Comparison of ENCODE assay signal across 8 mouse cellular contexts in genomic region chr12:75818453-75819434, GRCm38 (mm10). TPM values are rescaled to one million over a fixed set of nuclear protein-coding genes. Genes with fewer than 3 reads are reported as not detected.
A peak's percentile ranks its signal among the peaks of the same experiment; 100 is the strongest.
DNase-seq lines count a peak whose midpoint lies in the region; ATAC-seq and TF ChIP-seq lines count a peak whose summit lies in the region.

No protein-coding gene starts in this region.

- no peaks in the 10 kb centered on the region for H3K36me3 ChIP-seq in CH12.LX (replicated peaks in 1 of 2; ENCODE audit: control insufficient read depth in 1 of 2, insufficient read depth in 1 of 2, low read length in 1 of 2)
- H3K36me3 ChIP-seq in forebrain, embryonic 11.5 days (ENCODE audit: control insufficient read depth, insufficient read depth, low read length): no peaks in the 10 kb centered on the region
- no peaks in the 10 kb centered on the region for H3K36me3 ChIP-seq in heart, embryonic 16.5 days (ENCODE audit: control insufficient read depth, insufficient read depth)
- H3K36me3 ChIP-seq in liver, postnatal 0 days (replicated peaks; ENCODE audit: insufficient read depth, low read length): no peaks in the 10 kb centered on the region
- no peaks in the 10 kb centered on the region for H3K36me3 ChIP-seq in neural tube, embryonic 13.5 days

- no peak for TF ChIP-seq CTCF in CH12.LX (conservative IDR thresholded peaks at IDR 0.05 in 1 of 2, IDR thresholded peaks at IDR 0.05 in 1 of 2; ENCODE audit: low read depth in 2 of 2, low read length in 2 of 2)
- TF ChIP-seq CTCF in liver, postnatal 0 days (IDR thresholded peaks at IDR 0.05; ENCODE audit: low read depth): peak; percentile 14; the same call in 1 of the 2 replicates

- H3K4me3 ChIP-seq in CH12.LX (replicated peaks in 1 of 3; ENCODE audit: low read depth in 2 of 3, low read length in 2 of 3, poor library complexity in 1 of 3): peak overlapping the region; percentile 34 to 76 (median 66)
- peak overlapping the region; percentile 91 for H3K4me3 ChIP-seq in forebrain, embryonic 11.5 days (ENCODE audit: low read depth, low read length)
- peak overlapping the region; percentile 79 for H3K4me3 ChIP-seq in heart, embryonic 16.5 days (ENCODE audit: low read length)
- H3K4me3 ChIP-seq in liver, postnatal 0 days (ENCODE audit: low read depth, low read length): peak overlapping the region; percentile 69
- peak overlapping the region; percentile 94 for H3K4me3 ChIP-seq in neural tube, embryonic 13.5 days

- dilution Hi-C loops in CH12.LX (cut with MboI; ENCODE audit: extremely low pct_ligation_motif_present, extremely low pct_unique_long_range_greater_than_20kb, low sequenced_read_pairs): no loop called here

- H3K4me2 ChIP-seq in CH12.LX (ENCODE audit: insufficient read depth, low read depth, poor library complexity, severe bottlenecking): peak overlapping the region; percentile 79
- H3K4me2 ChIP-seq in forebrain, embryonic 11.5 days (ENCODE audit: low read depth, low read length, severe bottlenecking): peak overlapping the region; percentile 74
- H3K4me2 ChIP-seq in heart, embryonic 16.5 days (ENCODE audit: low read depth, low read length): peak overlapping the region; percentile 84
- peak overlapping the region; percentile 72 for H3K4me2 ChIP-seq in liver, postnatal 0 days (ENCODE audit: low read depth, low read length)
- H3K4me2 ChIP-seq in neural tube, embryonic 13.5 days: peak overlapping the region; percentile 87

- no peak for TF ChIP-seq RAD21 in CH12.LX (IDR thresholded peaks at IDR 0.05; ENCODE audit: low read depth, low read length)

- no peak for TF ChIP-seq EP300 in CH12.LX (IDR thresholded peaks at IDR 0.05; ENCODE audit: low read length)
- no peak for TF ChIP-seq EP300 in liver, postnatal 0 days (IDR thresholded peaks at IDR 0.05; ENCODE audit: low read depth)

- peaks cover 0 to 9% of the 10 kb centered on the region in 2 experiments; a peak in 2 of 4 replicates for H3K4me1 ChIP-seq in CH12.LX (ENCODE audit: control insufficient read depth in 1 of 2, insufficient read depth in 2 of 2)
- peaks cover 15% of the 10 kb centered on the region for H3K4me1 ChIP-seq in forebrain, embryonic 11.5 days (replicated peaks; ENCODE audit: control insufficient read depth, insufficient read depth, low read length)
- peaks cover 22% of the 10 kb centered on the region for H3K4me1 ChIP-seq in heart, embryonic 16.5 days (ENCODE audit: control insufficient read depth, insufficient read depth, low read length)
- peaks cover 9% of the 10 kb centered on the region for H3K4me1 ChIP-seq in liver, postnatal 0 days (ENCODE audit: insufficient read depth)
- H3K4me1 ChIP-seq in neural tube, embryonic 13.5 days (replicated peaks): peaks cover 39% of the 10 kb centered on the region

- H3K27ac ChIP-seq in CH12.LX (ENCODE audit: insufficient read depth, low read depth): no peak overlapping the region
- H3K27ac ChIP-seq in forebrain, embryonic 11.5 days (ENCODE audit: low read depth, low read length): peak overlapping the region; percentile 81
- H3K27ac ChIP-seq in heart, embryonic 16.5 days (ENCODE audit: low read length): peak overlapping the region; percentile 82
- H3K27ac ChIP-seq in liver, postnatal 0 days (ENCODE audit: low read depth): peak overlapping the region; percentile 74
- peak overlapping the region; percentile 68 for H3K27ac ChIP-seq in neural tube, embryonic 13.5 days (replicated peaks)

- H3K79me2 ChIP-seq in CH12.LX (replicated peaks; ENCODE audit: control insufficient read depth, extremely low read depth, insufficient read depth, poor library complexity, severe bottlenecking): no peaks in the 10 kb centered on the region

- peaks cover 17% of the 10 kb centered on the region for H3K27me3 ChIP-seq in CH12.LX (replicated peaks)
- H3K27me3 ChIP-seq in forebrain, embryonic 11.5 days (ENCODE audit: control insufficient read depth, insufficient read depth, low read length): no peaks in the 10 kb centered on the region
- H3K27me3 ChIP-seq in heart, embryonic 16.5 days (ENCODE audit: control insufficient read depth, insufficient read depth, low read length): no peaks in the 10 kb centered on the region
- H3K27me3 ChIP-seq in liver, postnatal 0 days (ENCODE audit: insufficient read depth, low read length): peaks cover 14% of the 10 kb centered on the region
- H3K27me3 ChIP-seq in neural tube, embryonic 13.5 days: peaks cover 19% of the 10 kb centered on the region

- in situ Hi-C loops in CH12.LX (cut with MboI; ENCODE audit: low pct_ligation_motif_present, low pct_unique_long_range_greater_than_20kb, low sequenced_read_pairs): no loop called here

- WGBS in forebrain, embryonic 11.5 days: under 1% methylated on average over 85 of the region's 93 CpGs
- WGBS in heart, embryonic 16.5 days: under 1% methylated on average over 90 of the region's 93 CpGs
- WGBS in liver, postnatal 0 days (ENCODE audit: insufficient replicate concordance): 1% methylated on average over 75 of the region's 93 CpGs
- WGBS in neural tube, embryonic 13.5 days: under 1% methylated on average over 90 of the region's 93 CpGs

- no peak for DNase-seq in CH12.LX (ENCODE audit: extremely low read depth)
- DNase-seq in brain, embryonic 18.5 days (ENCODE audit: low read depth, low spot score): peak; percentile 20
- DNase-seq in forebrain, embryonic 11.5 days (ENCODE audit: low spot score): peak; percentile 86
- DNase-seq in kidney, postnatal 10 days: peak; percentile 87
- peak; percentile 74 for DNase-seq in liver, postnatal 0 days
- DNase-seq in thymus, adult 18-20 months: peak; percentile 17

- H3K9me3 ChIP-seq in CH12.LX (replicated peaks; ENCODE audit: low read length): no peaks in the 10 kb centered on the region
- no peaks in the 10 kb centered on the region for H3K9me3 ChIP-seq in forebrain, embryonic 11.5 days (ENCODE audit: control insufficient read depth, low read length)
- H3K9me3 ChIP-seq in heart, embryonic 16.5 days (replicated peaks; ENCODE audit: control insufficient read depth, low read length): no peaks in the 10 kb centered on the region
- H3K9me3 ChIP-seq in liver, postnatal 0 days (ENCODE audit: low read length): no peaks in the 10 kb centered on the region
- no peaks in the 10 kb centered on the region; the same call in 1 of the 2 replicates for H3K9me3 ChIP-seq in neural tube, embryonic 13.5 days

- ATAC-seq in forebrain, embryonic 11.5 days (replicated peaks; ENCODE audit: low FRiP score): peak; percentile 76
- ATAC-seq in heart, embryonic 16.5 days (replicated peaks; ENCODE audit: extremely low read depth, insufficient read depth, low FRiP score): peak; percentile 79
- ATAC-seq in liver, postnatal 0 days: peak; percentile 78
- ATAC-seq in neural tube, embryonic 13.5 days (ENCODE audit: low read depth): peak; percentile 82

- H3K9ac ChIP-seq in CH12.LX (ENCODE audit: insufficient read depth, low read depth): peak overlapping the region; percentile 34; the same call in 1 of the 2 replicates
- H3K9ac ChIP-seq in forebrain, embryonic 11.5 days (ENCODE audit: low read length): peak overlapping the region; percentile 98
- peak overlapping the region; percentile 89 for H3K9ac ChIP-seq in heart, embryonic 16.5 days (ENCODE audit: low read length)
- H3K9ac ChIP-seq in liver, postnatal 0 days (replicated peaks): peak overlapping the region; percentile 68
- H3K9ac ChIP-seq in neural tube, embryonic 13.5 days: peak overlapping the region; percentile 89

- TF ChIP-seq POLR2A in CH12.LX (IDR thresholded peaks at IDR 0.05; ENCODE audit: low read depth, low read length): no peak

TF ChIP-seq in CH12.LX, 34 proteins besides CTCF, POLR2A, EP300 and RAD21:
- TF ChIP-seq ETS1 (conservative IDR thresholded peaks at IDR 0.05; ENCODE audit: low read depth, low read length): no peak
- TF ChIP-seq SIN3A (IDR thresholded peaks at IDR 0.05; ENCODE audit: low read length): no peak
- no peak; the same call in 1 of the 2 replicates for TF ChIP-seq MAZ (IDR thresholded peaks at IDR 0.05; ENCODE audit: low read depth, low read length)
- TF ChIP-seq JUND (conservative IDR thresholded peaks at IDR 0.05; ENCODE audit: low read depth, low read length): no peak
- no peak for TF ChIP-seq USF1 (IDR thresholded peaks at IDR 0.05; ENCODE audit: low read depth, low read length)
- TF ChIP-seq POLR2AphosphoS2 (IDR thresholded peaks at IDR 0.05; ENCODE audit: low read depth, low read length): no peak
TF ChIP-seq in CH12.LX: peak in this region for 0.

RNA-seq across cellular contexts. Expression of gene Syne2, which starts 0.8 kb away (rescaled TPM):
- total RNA-seq in CH12.LX (2012; rRNA removed) (3.7 and 3.9 TPM in 2 replicates), CH12.LX (2014; rRNA removed) (4.8 and 4.9 TPM in 2 replicates)
- polyA plus RNA-seq in CH12.LX (2012; ENCODE audit: insufficient read length, low read depth): 6.1 and 7.5 TPM in 2 replicates
- polyA plus RNA-seq in forebrain, embryonic 11.5 days (2014; fragmentation: Nextera tagmentation; extraction: Ambion mirVana): 117 and 127 TPM in 2 replicates
- 38.4 and 42.0 TPM in 2 replicates for polyA plus RNA-seq in heart, embryonic 16.5 days (2015; fragmentation: Nextera tagmentation; extraction: Ambion mirVana)
- 4.9 and 6.3 TPM in 2 replicates for polyA plus RNA-seq in liver, postnatal 0 days (2015; fragmentation: Nextera tagmentation; extraction: Ambion mirVana)
- 48.5 and 53.5 TPM in 2 replicates for polyA plus RNA-seq in neural tube, embryonic 13.5 days (2015; fragmentation: Nextera tagmentation; extraction: Ambion mirVana)

Comparison
In these comparisons a context has a peak if more than half of its experiments do, and no peak if none do; other contexts are left out.
1. H3K9ac ChIP-seq: peak in every context shown above with its lines; median percentile 98 in forebrain, embryonic 11.5 days; 89 in heart, embryonic 16.5 days; 89 in neural tube, embryonic 13.5 days; 68 in liver, postnatal 0 days; 34 in CH12.LX.